Mouse (Mus musculus) fat pad, adult 2 months (tissue): ENCODE results near the gene Dbh.

ENCODE experiments used
- DNase-seq: peaks from one replicate; pipeline ENCODE4 v3.0.0-alpha.2; 2011; ENCODE audit warnings: low read depth, low spot score; ENCODE audit errors: extremely low read depth

Gene Dbh

GRCm38 (mm10) chr2:27215537-27215936 lies 50.5 kb downstream of the Dbh start:
- no peak for DNase-seq

DNA sequence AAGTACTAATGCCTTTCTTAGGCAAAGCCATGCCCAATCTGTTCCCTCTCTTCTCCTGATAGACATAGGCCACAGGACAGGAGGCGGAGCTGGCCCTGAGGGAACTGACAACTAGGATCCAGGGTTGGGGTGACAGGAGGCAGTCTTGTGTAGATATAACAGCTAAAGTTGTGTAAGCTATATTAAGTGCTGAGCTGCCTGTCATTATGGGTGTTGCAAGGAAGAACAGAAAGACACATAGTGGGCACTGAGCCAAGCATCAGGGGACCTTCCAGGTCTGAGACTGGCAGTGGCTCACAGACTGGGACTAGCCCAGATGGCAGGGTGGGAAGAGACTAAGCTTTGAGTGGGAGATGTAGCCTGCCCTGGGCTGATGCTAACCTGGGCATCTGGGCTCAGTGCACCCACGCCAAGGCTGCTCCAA lies 53.1 kb downstream of the Dbh start:
- DNase-seq = peak; percentile 92

GRCm38 (mm10) chr2:27218569-27218968 lies 53.5 kb downstream of the Dbh start:
- DNase-seq = no peak

GRCm38 (mm10) chr2:27223012-27223421 lies 58.0 kb downstream of the Dbh start:
- no peak for DNase-seq

- DNase-seq = no peak
Measured at GRCm38 (mm10) chr2:27226572-27226971, 61.5 kb downstream of the Dbh start.

DNA sequence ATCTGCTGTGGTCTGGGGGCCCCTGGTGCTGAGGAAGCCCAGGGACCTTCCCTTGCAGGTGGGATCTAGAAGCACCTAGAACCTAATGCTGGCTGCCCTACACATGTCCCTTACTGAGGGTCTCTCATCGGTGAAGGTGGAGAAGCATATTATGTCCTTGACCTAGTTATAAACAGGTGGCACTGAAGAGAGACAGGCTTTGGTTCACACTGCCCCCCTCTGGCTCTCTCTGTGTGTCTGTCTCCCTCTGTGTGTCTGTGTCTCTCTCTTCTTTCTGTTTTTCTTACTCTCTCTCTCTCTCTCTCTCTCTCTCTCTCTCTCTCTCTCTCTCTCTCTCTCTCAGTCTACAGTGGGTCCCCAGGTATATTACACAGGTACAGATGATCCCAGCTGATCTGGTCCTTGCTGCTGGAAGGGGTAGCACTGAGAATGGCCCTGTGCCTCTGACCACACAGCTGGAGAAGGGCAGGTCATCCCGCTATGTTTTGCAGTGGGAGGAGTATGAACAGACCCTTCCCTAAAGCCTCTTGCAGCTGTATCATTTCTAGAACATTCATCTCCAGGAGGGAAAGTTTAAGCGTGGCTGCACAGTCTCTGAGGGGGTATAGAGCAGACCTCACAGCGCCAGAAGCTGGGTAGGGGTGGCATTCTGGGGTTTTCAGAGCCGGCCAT lies 63.9 kb downstream of the Dbh start:
- DNase-seq = no peak

DNA sequence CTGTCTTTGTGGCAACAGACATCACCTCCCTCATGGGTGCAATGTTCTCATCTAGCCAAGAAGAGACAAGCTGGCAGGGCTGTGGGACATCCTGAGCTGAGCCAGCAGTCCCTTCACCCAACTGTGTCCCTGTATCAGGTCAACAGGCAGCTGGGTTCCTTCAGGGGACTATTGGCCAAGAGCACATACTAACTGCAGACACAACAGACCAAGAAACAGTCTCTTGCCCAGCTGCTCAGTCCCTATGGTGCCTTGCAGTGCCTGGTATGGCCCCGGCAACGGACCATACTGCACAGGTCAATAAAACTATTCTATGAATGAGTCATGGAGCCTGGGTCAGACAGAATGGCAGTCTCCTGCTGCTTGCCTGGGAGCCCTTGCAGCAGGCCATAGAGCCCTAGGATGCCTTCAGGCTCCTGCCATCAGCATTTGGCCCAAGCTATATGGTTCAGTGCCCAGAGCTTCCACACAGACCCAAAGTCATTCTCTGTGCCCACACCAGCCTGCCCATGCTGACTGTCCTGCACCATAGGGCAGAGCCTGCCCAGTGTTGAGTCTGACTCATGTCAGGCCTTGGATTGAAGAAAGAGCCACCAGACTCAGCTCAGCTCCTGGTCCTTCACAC lies 64.6 kb downstream of the Dbh start:
- no peak for DNase-seq

DNA sequence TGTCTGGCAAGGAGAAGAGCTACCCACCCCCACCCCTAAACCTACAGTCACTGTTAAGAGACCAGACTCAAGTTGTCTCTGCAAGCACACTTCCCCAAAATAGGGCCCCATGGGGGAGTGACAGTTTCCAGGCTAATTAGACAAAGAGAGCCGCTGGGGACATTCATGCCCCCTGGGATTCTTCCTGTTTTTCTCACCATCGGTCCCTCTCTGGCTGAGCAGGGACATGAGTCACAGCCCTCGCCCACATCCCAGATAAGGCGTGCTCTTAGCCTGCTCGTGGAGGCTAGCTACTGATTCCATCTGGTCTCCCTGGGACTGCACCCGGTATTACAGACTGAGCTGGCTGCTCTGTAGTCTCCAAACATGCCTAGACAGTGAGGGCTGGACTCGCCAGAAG lies 67.3 kb downstream of the Dbh start:
- no peak for DNase-seq
